Mouse (Mus musculus) ES-CJ7 (cell line): ENCODE data around the gene Fam207a.

Source experiments
- DNase-seq: peaks from one replicate; pipeline ENCODE4 v3.0.0; 2011; ENCODE audit warnings: low read depth, low spot score

Fam207a gene

GRCm38 (mm10) chr10:77455251-77456010, 60.2 kb downstream of the Fam207a start:
- DNase-seq, result no peak

- DNase-seq, result no peak
Measured at GRCm38 (mm10) chr10:77454795-77455194, 60.8 kb downstream of the Fam207a start.

GRCm38 (mm10) chr10:77451822-77452221, 63.8 kb downstream of the Fam207a start:
- DNase-seq, result no peak

- no peak for DNase-seq
Measured at GRCm38 (mm10) chr10:77450159-77450464, 65.5 kb downstream of the Fam207a start.

GRCm38 (mm10) chr10:77449315-77450158, 66.0 kb downstream of the Fam207a start:
- DNase-seq, result no peak

- DNase-seq, result no peak
Measured at GRCm38 (mm10) chr10:77448698-77449247, 66.8 kb downstream of the Fam207a start.

GRCm38 (mm10) chr10:77448209-77448608, 67.4 kb downstream of the Fam207a start:
- no peak for DNase-seq

- DNase-seq, result no peak
Measured at GRCm38 (mm10) chr10:77447755-77448154, 67.8 kb downstream of the Fam207a start.

- DNase-seq, result no peak
Measured at GRCm38 (mm10) chr10:77442250-77442649, 73.3 kb downstream of the Fam207a start.

- no peak for DNase-seq
Measured at GRCm38 (mm10) chr10:77441812-77442211, 73.8 kb downstream of the Fam207a start.

- DNase-seq, result no peak
Measured at GRCm38 (mm10) chr10:77440841-77441755, 74.5 kb downstream of the Fam207a start.

- DNase-seq, result no peak
Measured at GRCm38 (mm10) chr10:77440286-77440685, 75.3 kb downstream of the Fam207a start.

- DNase-seq, result no peak
Measured at GRCm38 (mm10) chr10:77439026-77439425, 76.6 kb downstream of the Fam207a start.

- DNase-seq, result no peak
Measured at GRCm38 (mm10) chr10:77438021-77438420, 77.6 kb downstream of the Fam207a start.
